Mouse (Mus musculus) heart, adult 2 months (tissue): ENCODE results near the gene Cmtm5.
A peak's percentile ranks its signal among the peaks of the same experiment; 100 is the strongest.

Experiments used
- CTCF ChIP-seq: fragments of 200-600 bp; IDR thresholded peaks from 2 replicates; pipeline ENCODE4 v1.8.1; 2022; ENCODE audit warnings: antibody characterized with exemption, mild to moderate bottlenecking, moderate library complexity
- POLR2A ChIP-seq: fragments of 200-500 bp; IDR thresholded peaks from 2 replicates; pipeline ENCODE4 v1.6.1; 2011; ENCODE audit warnings: mild to moderate bottlenecking, low read depth, low read length, control low read depth; ENCODE audit not compliant: insufficient read depth

DNA sequence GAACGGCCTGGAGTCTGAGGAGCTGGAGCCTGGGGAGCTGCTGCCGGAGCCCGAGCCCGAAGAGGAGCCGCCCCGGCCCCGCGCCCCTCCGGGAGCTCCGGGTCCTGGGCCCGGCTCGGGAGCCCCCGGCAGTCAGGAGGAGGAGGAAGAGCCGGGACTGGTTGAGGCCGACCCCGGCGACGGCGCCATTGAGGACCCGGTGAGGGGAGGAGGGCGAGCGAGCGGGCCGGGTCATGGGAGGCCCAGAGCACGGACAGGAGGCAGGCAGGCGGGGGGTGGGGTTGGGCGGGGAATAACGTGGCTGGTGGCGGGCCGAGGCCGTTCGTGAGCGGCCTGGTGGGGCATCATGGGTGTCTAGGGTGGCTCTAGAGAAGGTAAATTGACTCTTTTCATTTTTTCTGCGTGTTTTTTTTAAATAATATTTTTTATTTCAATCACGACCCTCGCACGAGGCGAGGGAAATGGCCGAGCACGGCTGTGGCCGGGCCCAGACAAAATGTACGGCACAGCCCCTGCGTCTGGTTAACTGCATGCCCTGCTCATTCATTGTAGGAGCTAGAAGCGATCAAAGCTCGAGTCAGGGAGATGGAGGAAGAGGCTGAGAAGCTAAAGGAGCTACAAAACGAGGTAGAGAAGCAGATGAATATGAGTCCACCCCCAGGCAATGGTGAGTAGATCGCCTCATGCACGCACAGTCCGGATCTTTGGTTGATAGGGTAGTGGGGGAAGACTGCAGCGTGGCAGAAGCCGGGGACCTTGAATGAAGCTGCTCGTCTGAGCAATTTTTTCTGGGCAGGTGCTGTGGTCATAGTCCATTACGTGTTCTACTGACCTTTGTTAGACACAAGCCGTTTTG is 41.5 kb upstream of the Cmtm5 start:
- TF ChIP-seq CTCF (no peak), POLR2A (0 out of 2 replicates have a peak, but pooled peaks have one; percentile 18)
